Mouse (Mus musculus) hindbrain, embryonic 13.5 days (tissue): ENCODE data around the gene Igsf9. TPM values are rescaled to one million over a fixed set of nuclear protein-coding genes. Genes with fewer than 3 reads are reported as not detected.

Experiments used
- ATAC-seq: fragments of 200-750 bp; cut with Nextera tagmentation; 2 replicates; pipeline ENCODE4 v1.8.0; 2017; ENCODE audit warnings: moderate TSS enrichment; ENCODE audit not compliant: low FRiP score
- H3K27ac ChIP-seq: fragments of 300-500 bp; sonication (generic); 2 replicates; pipeline ENCODE4 v1.5.1; 2015; ENCODE audit warnings: inconsistent platforms, mild to moderate bottlenecking, moderate library complexity
- H3K27me3 ChIP-seq: fragments of 300-500 bp; sonication (generic); 2 replicates; pipeline ENCODE4 v1.6.1; 2015; ENCODE audit warnings: mild to moderate bottlenecking, inconsistent platforms
- H3K36me3 ChIP-seq: fragments of 300-500 bp; sonication (generic); 2 replicates; pipeline ENCODE4 v1.6.1; 2015; ENCODE audit warnings: mild to moderate bottlenecking, inconsistent platforms
- H3K4me1 ChIP-seq: fragments of 300-500 bp; sonication (generic); replicated peaks from 2 replicates; pipeline ENCODE4 v1.6.1; 2015; ENCODE audit warnings: inconsistent platforms
- H3K4me2 ChIP-seq: fragments of 300-500 bp; sonication (generic); 2 replicates; pipeline ENCODE4 v1.6.1; 2015; ENCODE audit warnings: inconsistent platforms, mild to moderate bottlenecking, moderate library complexity
- H3K4me3 ChIP-seq: fragments of 300-500 bp; sonication (generic); 2 replicates; pipeline ENCODE4 v1.5.1; 2015; ENCODE audit warnings: mild to moderate bottlenecking, inconsistent platforms
- H3K9ac ChIP-seq: fragments of 300-500 bp; sonication (generic); 2 replicates; pipeline ENCODE4 v1.6.1; 2015; ENCODE audit warnings: mild to moderate bottlenecking, inconsistent platforms
- H3K9me3 ChIP-seq: fragments of 300-500 bp; sonication (generic); 2 replicates; pipeline ENCODE4 v1.6.1; 2016; ENCODE audit warnings: inconsistent platforms
- WGBS: fragments of 180-500 bp; shearing (Covaris S2); methylation state at CpG from one replicate; pipeline ENCODE4 v1.1.7; 2015; 5-methylcytosine and 5-hydroxymethylcytosine counted together
- polyA plus RNA-seq: library from polyadenylated mRNA; unstranded; fragments of >200 nt; fragmentation: Nextera tagmentation; extraction: Ambion mirVana; gene quantifications from 2 replicates; pipeline ENCODE4 v1.2.1, GENCODE M21; 2015

Igsf9 gene
- polyA plus RNA-seq, 1 experiment from 2014 or later: 57.4 TPM

GRCm38 (mm10) chr1:172514213-172514529 is 32.6 kb downstream of the Igsf9 start:
- no peaks in the 10 kb centered on the region for H3K9me3 ChIP-seq
- 0 out of 2 replicates have a peak, but pooled peaks cover 4% of the 10 kb centered on the region for H3K27me3 ChIP-seq
- no peaks in the 10 kb centered on the region for H3K36me3 ChIP-seq
- no peak for ATAC-seq
- peaks cover 17% of the 10 kb centered on the region for H3K4me1 ChIP-seq
- H3K27ac ChIP-seq: no peak overlapping the region
- H3K4me2 ChIP-seq: no peak overlapping the region
- 86% methylated on average over 4 of the region's 4 CpGs for WGBS
- H3K9ac ChIP-seq: no peak overlapping the region
- H3K4me3 ChIP-seq: no peak overlapping the region

GRCm38 (mm10) chr1:172514551-172515268 is 33.1 kb downstream of the Igsf9 start:
- H3K27me3 ChIP-seq: 0 out of 2 replicates have a peak, but pooled peaks cover 4% of the 10 kb centered on the region
- no peak for ATAC-seq
- WGBS: 81% methylated on average over 7 of the region's 7 CpGs
- H3K4me3 ChIP-seq: no peak overlapping the region
- H3K9me3 ChIP-seq: no peaks in the 10 kb centered on the region
- no peak overlapping the region for H3K9ac ChIP-seq
- no peaks in the 10 kb centered on the region for H3K36me3 ChIP-seq
- no peak overlapping the region for H3K4me2 ChIP-seq
- H3K4me1 ChIP-seq: peaks cover 17% of the 10 kb centered on the region
- no peak overlapping the region for H3K27ac ChIP-seq

GRCm38 (mm10) chr1:172515396-172515795 is 33.8 kb downstream of the Igsf9 start:
- Histone ChIP-seq H3K27me3 (0 out of 2 replicates have a peak, but pooled peaks cover 4% of the 10 kb centered on the region), H3K4me2 (no peak overlapping the region), H3K27ac (peak overlapping the region; percentile 2; the same call in 1 of the 2 replicates), H3K36me3 (no peaks in the 10 kb centered on the region), H3K9ac (no peak overlapping the region), H3K4me1 (peaks cover 20% of the 10 kb centered on the region), H3K4me3 (no peak overlapping the region), H3K9me3 (no peaks in the 10 kb centered on the region)
- ATAC-seq: no peak
- 60% methylated on average over 1 of the region's 1 CpGs for WGBS

- peaks cover 26% of the 10 kb centered on the region for H3K4me1 ChIP-seq
- H3K9ac ChIP-seq: no peak overlapping the region
- H3K9me3 ChIP-seq: no peaks in the 10 kb centered on the region
- 77% methylated on average over 4 of the region's 4 CpGs for WGBS
- no peak overlapping the region for H3K4me2 ChIP-seq
- no peaks in the 10 kb centered on the region for H3K36me3 ChIP-seq
- H3K4me3 ChIP-seq: no peak overlapping the region
- peaks cover 11% of the 10 kb centered on the region; the same call in 1 of the 2 replicates for H3K27me3 ChIP-seq
- H3K27ac ChIP-seq: no peak overlapping the region
- no peak for ATAC-seq
These were observed 36.4 kb downstream of the Igsf9 start for GRCm38 (mm10) chr1:172518013-172518412.

GRCm38 (mm10) chr1:172519644-172520043 is 38.1 kb downstream of the Igsf9 start:
- ATAC-seq: no peak
- 72% methylated on average over 6 of the region's 6 CpGs for WGBS
- peaks cover 11% of the 10 kb centered on the region; the same call in 1 of the 2 replicates for H3K27me3 ChIP-seq
- peaks cover 18% of the 10 kb centered on the region for H3K4me1 ChIP-seq
- H3K36me3 ChIP-seq: no peaks in the 10 kb centered on the region
- H3K9ac ChIP-seq: no peak overlapping the region
- H3K27ac ChIP-seq: no peak overlapping the region
- H3K9me3 ChIP-seq: no peaks in the 10 kb centered on the region
- H3K4me3 ChIP-seq: no peak overlapping the region
- H3K4me2 ChIP-seq: no peak overlapping the region

GRCm38 (mm10) chr1:172520576-172521440 is 39.2 kb downstream of the Igsf9 start, which contains the start of gene Cfap45:
Cfap45 (plus strand) TSS chr1:172520801.
- Histone ChIP-seq H3K27me3 (peaks cover 7% of the 10 kb centered on the region; the same call in 1 of the 2 replicates), H3K4me1 (peaks cover 23% of the 10 kb centered on the region), H3K27ac (0 out of 2 replicates have a peak within 1 kb of the TSS, but pooled peaks have one; percentile 18), H3K36me3 (no peaks in the 10 kb centered on the region), H3K4me3 (peak within 1 kb of the TSS; percentile 33), H3K4me2 (peak within 1 kb of the TSS; percentile 55), H3K9me3 (no peaks in the 10 kb centered on the region), H3K9ac (peak within 1 kb of the TSS; percentile 46)
- WGBS: 4% methylated on average over 28 of the region's 28 CpGs
- peak; percentile 84 for ATAC-seq

GRCm38 (mm10) chr1:172522524-172522923 is 40.9 kb downstream of the Igsf9 start:
- ATAC-seq: no peak
- H3K9ac ChIP-seq: no peak overlapping the region
- no peaks in the 10 kb centered on the region for H3K9me3 ChIP-seq
- H3K4me1 ChIP-seq: peaks cover 26% of the 10 kb centered on the region
- WGBS: 76% methylated on average over 7 of the region's 7 CpGs
- no peaks in the 10 kb centered on the region for H3K36me3 ChIP-seq
- no peak overlapping the region for H3K4me2 ChIP-seq
- H3K27me3 ChIP-seq: peaks cover 12% of the 10 kb centered on the region
- no peak overlapping the region for H3K27ac ChIP-seq
- no peak overlapping the region for H3K4me3 ChIP-seq

- no peak for ATAC-seq
- Histone ChIP-seq H3K9me3 (no peaks in the 10 kb centered on the region), H3K9ac (no peak overlapping the region), H3K27me3 (peaks cover 15% of the 10 kb centered on the region), H3K4me2 (no peak overlapping the region), H3K36me3 (no peaks in the 10 kb centered on the region), H3K4me1 (peaks cover 26% of the 10 kb centered on the region), H3K27ac (no peak overlapping the region), H3K4me3 (no peak overlapping the region)
- WGBS: 60% methylated on average over 12 of the region's 12 CpGs
These were observed 42.1 kb downstream of the Igsf9 start for GRCm38 (mm10) chr1:172523699-172524101.

GRCm38 (mm10) chr1:172525027-172525764 is 43.6 kb downstream of the Igsf9 start:
- H3K4me3 ChIP-seq: no peak overlapping the region
- no peaks in the 10 kb centered on the region for H3K36me3 ChIP-seq
- WGBS: 44% methylated on average over 15 of the region's 15 CpGs
- H3K27ac ChIP-seq: 0 out of 2 replicates have a peak overlapping the region, but pooled peaks have one; percentile 2
- peaks cover 26% of the 10 kb centered on the region for H3K4me1 ChIP-seq
- H3K9me3 ChIP-seq: no peaks in the 10 kb centered on the region
- no peak overlapping the region for H3K9ac ChIP-seq
- H3K4me2 ChIP-seq: peak overlapping the region; percentile 30; the same call in 1 of the 2 replicates
- H3K27me3 ChIP-seq: peaks cover 15% of the 10 kb centered on the region
- no peak for ATAC-seq

- Histone ChIP-seq H3K27me3 (peaks cover 17% of the 10 kb centered on the region), H3K36me3 (no peaks in the 10 kb centered on the region), H3K9ac (no peak overlapping the region), H3K9me3 (no peaks in the 10 kb centered on the region), H3K4me1 (peaks cover 24% of the 10 kb centered on the region), H3K4me2 (no peak overlapping the region), H3K27ac (no peak overlapping the region), H3K4me3 (no peak overlapping the region)
- 71% methylated on average over 7 of the region's 7 CpGs for WGBS
- no peak for ATAC-seq
These were observed 44.4 kb downstream of the Igsf9 start for GRCm38 (mm10) chr1:172525971-172526370.

GRCm38 (mm10) chr1:172526380-172527081 is 44.9 kb downstream of the Igsf9 start:
- ATAC-seq: no peak
- Histone ChIP-seq H3K4me1 (peaks cover 24% of the 10 kb centered on the region), H3K9ac (no peak overlapping the region), H3K27ac (no peak overlapping the region), H3K4me3 (no peak overlapping the region), H3K27me3 (peaks cover 17% of the 10 kb centered on the region), H3K9me3 (no peaks in the 10 kb centered on the region), H3K4me2 (no peak overlapping the region), H3K36me3 (no peaks in the 10 kb centered on the region)
- WGBS: 79% methylated on average over 23 of the region's 23 CpGs
